Comparison of ENCODE assay signal across 8 mouse cellular contexts in genomic region chr17:24736330-24737051, GRCm38 (mm10). TPM values are rescaled to one million over a fixed set of nuclear protein-coding genes. Genes with fewer than 3 reads are reported as not detected.
DNase-seq lines count a peak whose midpoint lies in the region; ATAC-seq and TF ChIP-seq lines count a peak whose summit lies in the region.

Gene Msrb1 (plus strand): TSS chr17:24736642.

- no peaks in the 10 kb centered on the region for H3K9me3 ChIP-seq in embryonic facial prominence, embryonic 13.5 days
- no peaks in the 10 kb centered on the region for H3K9me3 ChIP-seq in limb, embryonic 12.5 days
- H3K9me3 ChIP-seq in midbrain, embryonic 15.5 days = no peaks in the 10 kb centered on the region

- peak; percentile 94 for DNase-seq in 3134 (ENCODE audit: extremely low read depth, insufficient read length, low spot score)
- DNase-seq in adrenal gland, postnatal 36 days = peak; percentile 97 to 98
- DNase-seq in heart, adult 18-20 months = peak; percentile 98 to 99
- DNase-seq in kidney, adult 2 months = peak; percentile 99
- peak; percentile 88 to 97 for DNase-seq in spleen, adult 2 months (ENCODE audit: low read depth in 1 of 2, low spot score in 2 of 2)

- 2% methylated on average over 29 of the region's 29 CpGs for WGBS in embryonic facial prominence, embryonic 13.5 days
- 1% methylated on average over 29 of the region's 29 CpGs for WGBS in kidney, adult 2 months
- WGBS in limb, embryonic 12.5 days = 2% methylated on average over 29 of the region's 29 CpGs
- WGBS in midbrain, embryonic 15.5 days = 1% methylated on average over 29 of the region's 29 CpGs
- WGBS in spleen, adult 2 months = 1% methylated on average over 29 of the region's 29 CpGs

- no peaks in the 10 kb centered on the region for H3K27me3 ChIP-seq in embryonic facial prominence, embryonic 13.5 days
- no peaks in the 10 kb centered on the region for H3K27me3 ChIP-seq in kidney, adult 2 months (replicated peaks; ENCODE audit: control insufficient read depth, insufficient read depth, low read length)
- H3K27me3 ChIP-seq in limb, embryonic 12.5 days = 0 out of 2 replicates have a peak, but pooled peaks cover 11% of the 10 kb centered on the region
- no peaks in the 10 kb centered on the region for H3K27me3 ChIP-seq in midbrain, embryonic 15.5 days (replicated peaks)
- H3K27me3 ChIP-seq in spleen, adult 2 months (ENCODE audit: control insufficient read depth, insufficient read depth, low read length) = no peaks in the 10 kb centered on the region

- TF ChIP-seq CTCF in kidney, adult 2 months (conservative IDR thresholded peaks at IDR 0.05; ENCODE audit: insufficient read depth, insufficient read length, low read depth, low read length) = no peak
- no peak for TF ChIP-seq CTCF in spleen, adult 2 months (IDR thresholded peaks at IDR 0.05; ENCODE audit: extremely low read depth, insufficient read depth, insufficient read length, insufficient replicate concordance)

- TF ChIP-seq POLR2A in kidney, adult 2 months (IDR thresholded peaks at IDR 0.05; ENCODE audit: low read depth, low read length) = peak; percentile 96
- peak; percentile 49; the same call in 1 of the 2 replicates for TF ChIP-seq POLR2A in spleen, adult 2 months (IDR thresholded peaks at IDR 0.05; ENCODE audit: low read depth, low read length)

- peak within 1 kb of the TSS; percentile 62 for H3K27ac ChIP-seq in embryonic facial prominence, embryonic 13.5 days
- peak within 1 kb of the TSS; percentile 80 for H3K27ac ChIP-seq in kidney, adult 2 months (ENCODE audit: insufficient read depth, low read depth, low read length)
- H3K27ac ChIP-seq in limb, embryonic 12.5 days = peak within 1 kb of the TSS; percentile 62; the same call in 1 of the 2 replicates
- peak within 1 kb of the TSS; percentile 27; the same call in 1 of the 2 replicates for H3K27ac ChIP-seq in midbrain, embryonic 15.5 days
- H3K27ac ChIP-seq in spleen, adult 2 months (ENCODE audit: insufficient read depth, low read length) = peak within 1 kb of the TSS; percentile 83

- H3K9ac ChIP-seq in embryonic facial prominence, embryonic 13.5 days = peak within 1 kb of the TSS; percentile 72
- H3K9ac ChIP-seq in limb, embryonic 12.5 days (replicated peaks) = peak within 1 kb of the TSS; percentile 73
- peak within 1 kb of the TSS; percentile 58 for H3K9ac ChIP-seq in midbrain, embryonic 15.5 days

- peak within 1 kb of the TSS; percentile 59 for H3K4me3 ChIP-seq in embryonic facial prominence, embryonic 13.5 days
- peak within 1 kb of the TSS; percentile 75 for H3K4me3 ChIP-seq in kidney, adult 2 months (ENCODE audit: insufficient read depth, low read depth, low read length)
- H3K4me3 ChIP-seq in limb, embryonic 12.5 days (replicated peaks) = peak within 1 kb of the TSS; percentile 64
- H3K4me3 ChIP-seq in midbrain, embryonic 15.5 days = peak within 1 kb of the TSS; percentile 49
- peak within 1 kb of the TSS; percentile 88 for H3K4me3 ChIP-seq in spleen, adult 2 months (ENCODE audit: extremely low read depth, insufficient read depth, insufficient read length)

- peaks cover 17% of the 10 kb centered on the region for H3K4me1 ChIP-seq in embryonic facial prominence, embryonic 13.5 days
- H3K4me1 ChIP-seq in kidney, adult 2 months (ENCODE audit: control insufficient read depth, insufficient read depth, low read length) = peaks cover 24% of the 10 kb centered on the region
- H3K4me1 ChIP-seq in limb, embryonic 12.5 days (replicated peaks) = peaks cover 10% of the 10 kb centered on the region
- H3K4me1 ChIP-seq in midbrain, embryonic 15.5 days = peaks cover 18% of the 10 kb centered on the region
- peaks cover 7% of the 10 kb centered on the region; the same call in 1 of the 2 replicates for H3K4me1 ChIP-seq in spleen, adult 2 months (ENCODE audit: control insufficient read depth, insufficient read depth, insufficient read length)

- H3K4me2 ChIP-seq in embryonic facial prominence, embryonic 13.5 days = peak within 1 kb of the TSS; percentile 85
- H3K4me2 ChIP-seq in limb, embryonic 12.5 days = peak within 1 kb of the TSS; percentile 91
- peak within 1 kb of the TSS; percentile 82 for H3K4me2 ChIP-seq in midbrain, embryonic 15.5 days

- H3K36me3 ChIP-seq in embryonic facial prominence, embryonic 13.5 days = peaks cover 18% of the 10 kb centered on the region
- no peaks in the 10 kb centered on the region for H3K36me3 ChIP-seq in kidney, adult 2 months (ENCODE audit: control insufficient read depth, insufficient read depth, low read length)
- H3K36me3 ChIP-seq in limb, embryonic 12.5 days = peaks cover 16% of the 10 kb centered on the region; the same call in 1 of the 2 replicates
- H3K36me3 ChIP-seq in midbrain, embryonic 15.5 days (replicated peaks) = no peaks in the 10 kb centered on the region
- peaks cover 6% of the 10 kb centered on the region for H3K36me3 ChIP-seq in spleen, adult 2 months (ENCODE audit: control insufficient read depth, insufficient read depth, low read length)

- peak; percentile 93 for ATAC-seq in embryonic facial prominence, embryonic 13.5 days (ENCODE audit: insufficient number of reproducible peaks, insufficient read depth, low FRiP score, low TSS enrichment, low read depth)
- ATAC-seq in limb, embryonic 12.5 days (ENCODE audit: insufficient number of reproducible peaks, insufficient read depth, low FRiP score, low TSS enrichment, low read depth) = peak; percentile 94
- peak; percentile 96 for ATAC-seq in midbrain, embryonic 15.5 days (replicated peaks)

RNA-seq across cellular contexts. Expression of gene Msrb1, which starts in this region (rescaled TPM):
- 10 to 100 TPM; 84.2 to 86.1 TPM for total RNA-seq in adrenal gland, postnatal 36 days (2021)
- 27.8 and 27.9 TPM in 2 replicates for polyA plus RNA-seq in embryonic facial prominence, embryonic 13.5 days (2015; fragmentation: Nextera tagmentation; extraction: Ambion mirVana)
- 100 to 1,000 TPM; 181 to 183 TPM for total RNA-seq in heart, adult 18-20 months (2021)
- polyA plus RNA-seq in kidney, adult 2 months (2012; rRNA removed) = 169 and 209 TPM in 2 replicates
- polyA plus RNA-seq in limb, embryonic 12.5 days (2016; fragmentation: Nextera tagmentation; extraction: Ambion mirVana) = 22.7 and 24.1 TPM in 2 replicates
- polyA plus RNA-seq in midbrain, embryonic 15.5 days (2015; fragmentation: Nextera tagmentation; extraction: Ambion mirVana) = 16.5 and 19.8 TPM in 2 replicates
- 56.7 and 66.9 TPM in 2 replicates for polyA plus RNA-seq in spleen, adult 2 months (2012; rRNA removed)

Comparison
In these comparisons a context has a peak if more than half of its experiments do, and no peak if none do; other contexts are left out.
1. Peak in every context shown above with its lines: DNase-seq, ATAC-seq, H3K4me3 ChIP-seq and H3K27ac ChIP-seq.
2. H3K27ac ChIP-seq: peak in every context shown above with its lines; median percentile 83 in spleen, adult 2 months; 80 in kidney, adult 2 months; 62 in embryonic facial prominence, embryonic 13.5 days; 62 in limb, embryonic 12.5 days; 27 in midbrain, embryonic 15.5 days.